Mouse (Mus musculus): ENCODE measurements at regions not wholly inside any gene's neighbourhood (a gene's known extent, or its start where the extent isn't known, plus 50 kb on each side); places are given as distances from the start of the nearest gene placed in this dataset.

GRCm38 (mm10) chr9:61315371-61316298 is 56.5 kb upstream of the Tle3 start:
- no peak for DNase-seq (ENCODE audit: low spot score in 2 of 2)

GRCm38 (mm10) chr9:61316442-61316841 is 55.7 kb upstream of the Tle3 start:
- no peak for DNase-seq (ENCODE audit: low spot score in 2 of 2)

GRCm38 (mm10) chr9:61319721-61320120 is 52.4 kb upstream of the Tle3 start:
- DNase-seq (ENCODE audit: low spot score in 2 of 2) = no peak

- DNase-seq (ENCODE audit: low spot score in 2 of 2) = no peak
Measured at GRCm38 (mm10) chr9:61321314-61321713, 50.9 kb upstream of the Tle3 start.

GRCm38 (mm10) chr9:61321825-61322224 is 50.3 kb upstream of the Tle3 start:
- no peak for DNase-seq (ENCODE audit: low spot score in 2 of 2)

GRCm38 (mm10) chr9:61322333-61322732 is 49.8 kb upstream of the Tle3 start:
- DNase-seq (ENCODE audit: low spot score in 2 of 2) = no peak
